Mouse (Mus musculus) lung, embryonic 14.5 days (tissue): ENCODE measurements around the gene Mthfsd. TPM values are rescaled to one million over a fixed set of nuclear protein-coding genes. Genes with fewer than 3 reads are reported as not detected.

Experiments
- ATAC-seq: fragments of 200-750 bp; cut with Nextera tagmentation; 2 replicates; pipeline ENCODE4 v1.8.0; 2017; ENCODE audit warnings: mild to moderate bottlenecking, moderate TSS enrichment, moderate library complexity; ENCODE audit not compliant: insufficient read depth
- DNase-seq: peaks from one replicate; pipeline ENCODE4 v3.0.0-alpha.2; 2015
- H3K27ac ChIP-seq: fragments of 300-500 bp; sonication (generic); 2 replicates; pipeline ENCODE4 v1.5.1; 2014; ENCODE audit warnings: low read depth, mild to moderate bottlenecking, moderate library complexity
- H3K27me3 ChIP-seq: fragments of 300-500 bp; sonication (generic); 2 replicates; pipeline ENCODE4 v1.6.1; 2014; ENCODE audit warnings: low read length, control low read depth; ENCODE audit not compliant: insufficient read depth
- H3K36me3 ChIP-seq: fragments of 300-500 bp; sonication (generic); 2 replicates; pipeline ENCODE4 v1.6.1; 2014; ENCODE audit warnings: control low read depth; ENCODE audit not compliant: insufficient read depth
- H3K4me1 ChIP-seq: fragments of 300-500 bp; sonication (generic); 2 replicates; pipeline ENCODE4 v1.6.1; 2014; ENCODE audit warnings: antibody characterized with exemption, control low read depth; ENCODE audit not compliant: insufficient read depth
- H3K4me2 ChIP-seq: fragments of 300-500 bp; sonication (generic); 2 replicates; pipeline ENCODE4 v1.6.1; 2014; ENCODE audit warnings: mild to moderate bottlenecking
- H3K4me3 ChIP-seq: fragments of 300-500 bp; sonication (generic); 2 replicates; pipeline ENCODE4 v1.5.1; 2014; ENCODE audit warnings: low read depth, low read length
- H3K9ac ChIP-seq: fragments of 300-500 bp; sonication (generic); 2 replicates; pipeline ENCODE4 v1.6.1; 2014
- H3K9me3 ChIP-seq: fragments of 300-500 bp; sonication (generic); 2 replicates; pipeline ENCODE4 v1.6.1; 2016; ENCODE audit warnings: low read depth, low read length, control low read depth
- CTCF ChIP-seq: IDR thresholded peaks from 2 replicates; pipeline ENCODE4 v1.5.1; 2016; ENCODE audit warnings: antibody characterized with exemption, low read depth
- WGBS: fragments of 180-500 bp; shearing (Covaris S2); extraction: QIAGEN DNeasy Blood & Tissue Kit; methylation state at CpG from one replicate; pipeline ENCODE4 v1.1.7; 2014; 5-methylcytosine and 5-hydroxymethylcytosine counted together
- polyA plus RNA-seq: library from polyadenylated mRNA; unstranded; fragments of >200 nt; fragmentation: Nextera tagmentation; extraction: Ambion mirVana; gene quantifications from 2 replicates; pipeline ENCODE4 v1.2.1, GENCODE M21; 2014

The Mthfsd gene
- polyA plus RNA-seq, 1 experiment from 2014 or later: 63.1 TPM

- H3K27me3 ChIP-seq: peaks cover 80% of the 10 kb centered on the region
- peaks cover 4% of the 10 kb centered on the region; the same call in 1 of the 2 replicates for H3K4me1 ChIP-seq
- H3K9ac ChIP-seq: peak overlapping the region; percentile 87
- H3K4me2 ChIP-seq: peak overlapping the region; percentile 84
- peak overlapping the region; percentile 99 for H3K27ac ChIP-seq
- H3K4me3 ChIP-seq: peak overlapping the region; percentile 76
- TF ChIP-seq CTCF: no peak
- ATAC-seq (no peak), DNase-seq (no peak)
- H3K36me3 ChIP-seq: peaks cover 42% of the 10 kb centered on the region
- no peaks in the 10 kb centered on the region for H3K9me3 ChIP-seq
- WGBS: 2% methylated on average over 30 of the region's 30 CpGs
Observed at GRCm38 (mm10) chr8:121085011-121085410, 23.2 kb downstream of the Mthfsd start.

GRCm38 (mm10) chr8:121084210-121084951 lies 23.8 kb downstream of the Mthfsd start, which contains the start of gene Foxf1:
TSS of gene Foxf1 (plus strand) at chr8:121084386.
- peak within 1 kb of the TSS; percentile 87 for H3K9ac ChIP-seq
- H3K27me3 ChIP-seq: peaks cover 78% of the 10 kb centered on the region
- ATAC-seq: peak; percentile 80
- H3K4me3 ChIP-seq: peak within 1 kb of the TSS; percentile 76
- WGBS: under 1% methylated on average over 81 of the region's 83 CpGs
- H3K9me3 ChIP-seq: no peaks in the 10 kb centered on the region
- peaks cover 35% of the 10 kb centered on the region for H3K36me3 ChIP-seq
- peak within 1 kb of the TSS; percentile 99 for H3K27ac ChIP-seq
- peak within 1 kb of the TSS; percentile 84 for H3K4me2 ChIP-seq
- TF ChIP-seq CTCF: no peak
- H3K4me1 ChIP-seq: peaks cover 4% of the 10 kb centered on the region; the same call in 1 of the 2 replicates
- DNase-seq: peak; percentile 91

- Histone ChIP-seq H3K27me3 (peaks cover 74% of the 10 kb centered on the region), H3K36me3 (peaks cover 30% of the 10 kb centered on the region), H3K9ac (peak overlapping the region; percentile 87), H3K4me3 (peak overlapping the region; percentile 76), H3K9me3 (no peaks in the 10 kb centered on the region), H3K4me1 (no peaks in the 10 kb centered on the region), H3K27ac (peak overlapping the region; percentile 99), H3K4me2 (peak overlapping the region; percentile 84)
- TF ChIP-seq CTCF: no peak
- ATAC-seq (peak; percentile 67), DNase-seq (no peak)
- WGBS: 0% methylated on average over 9 of the region's 27 CpGs
Observed at GRCm38 (mm10) chr8:121083936-121084209, 24.3 kb downstream of the Mthfsd start.

GRCm38 (mm10) chr8:121083093-121083935 lies 24.9 kb downstream of the Mthfsd start:
- no peaks in the 10 kb centered on the region for H3K4me1 ChIP-seq
- peak overlapping the region; percentile 99 for H3K27ac ChIP-seq
- H3K27me3 ChIP-seq: peaks cover 77% of the 10 kb centered on the region
- ATAC-seq (peak; percentile 82), DNase-seq (peak; percentile 91)
- peak overlapping the region; percentile 84 for H3K4me2 ChIP-seq
- under 1% methylated on average over 89 of the region's 89 CpGs for WGBS
- H3K36me3 ChIP-seq: peaks cover 28% of the 10 kb centered on the region
- peak overlapping the region; percentile 76 for H3K4me3 ChIP-seq
- H3K9ac ChIP-seq: peak overlapping the region; percentile 87
- no peaks in the 10 kb centered on the region for H3K9me3 ChIP-seq
- no peak for TF ChIP-seq CTCF

DNA sequence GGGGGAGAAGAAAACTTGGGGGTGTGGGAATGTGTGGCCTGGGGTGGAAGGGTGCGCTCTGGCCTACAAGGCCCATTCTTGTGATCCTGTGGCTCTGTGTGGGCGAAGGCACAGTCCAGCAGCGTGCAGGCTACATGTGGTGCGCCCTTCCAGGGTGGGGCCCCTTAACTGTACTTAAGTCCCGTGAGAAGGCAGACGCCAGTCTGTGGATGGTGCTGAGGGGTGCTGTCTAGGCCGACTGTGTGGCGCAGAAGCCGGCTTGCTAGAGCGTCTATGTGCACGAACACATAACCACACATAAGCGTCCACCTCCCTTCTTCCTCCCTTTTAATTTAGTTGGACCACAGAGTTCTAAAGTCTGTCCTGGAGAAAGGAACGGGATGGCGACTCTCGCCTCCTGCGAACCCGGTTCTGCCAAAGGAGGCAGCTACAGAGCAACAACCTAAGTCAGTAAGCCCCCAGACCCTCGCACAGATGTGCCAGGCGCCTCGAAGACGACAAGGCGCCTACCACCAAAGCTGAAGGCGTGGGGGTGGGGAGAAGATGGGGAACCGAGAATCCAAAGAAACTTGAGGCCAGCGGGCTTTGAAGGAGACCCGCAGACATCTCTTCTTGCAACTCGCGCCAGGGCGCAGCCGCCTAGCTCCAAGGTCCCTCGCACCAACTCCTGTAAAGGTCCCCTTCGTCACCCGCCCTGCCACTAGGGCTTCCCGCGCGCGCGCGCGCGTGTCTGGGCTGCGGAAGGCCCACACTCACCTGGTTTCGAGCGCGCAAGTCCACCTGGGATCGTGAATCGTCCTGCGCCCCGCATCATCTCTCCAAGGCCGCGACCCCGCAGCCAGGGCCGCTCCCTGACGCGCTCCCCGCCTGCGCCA lies 25.7 kb downstream of the Mthfsd start:
- Histone ChIP-seq H3K4me2 (peak overlapping the region; percentile 84), H3K4me3 (peak overlapping the region; percentile 76), H3K9me3 (no peaks in the 10 kb centered on the region), H3K4me1 (no peaks in the 10 kb centered on the region), H3K27ac (peak overlapping the region; percentile 99), H3K9ac (peak overlapping the region; percentile 87), H3K36me3 (peaks cover 30% of the 10 kb centered on the region), H3K27me3 (peaks cover 85% of the 10 kb centered on the region)
- WGBS: 2% methylated on average over 57 of the region's 57 CpGs
- TF ChIP-seq CTCF: no peak
- DNase-seq (peak; percentile 62), ATAC-seq (no peak)

DNA sequence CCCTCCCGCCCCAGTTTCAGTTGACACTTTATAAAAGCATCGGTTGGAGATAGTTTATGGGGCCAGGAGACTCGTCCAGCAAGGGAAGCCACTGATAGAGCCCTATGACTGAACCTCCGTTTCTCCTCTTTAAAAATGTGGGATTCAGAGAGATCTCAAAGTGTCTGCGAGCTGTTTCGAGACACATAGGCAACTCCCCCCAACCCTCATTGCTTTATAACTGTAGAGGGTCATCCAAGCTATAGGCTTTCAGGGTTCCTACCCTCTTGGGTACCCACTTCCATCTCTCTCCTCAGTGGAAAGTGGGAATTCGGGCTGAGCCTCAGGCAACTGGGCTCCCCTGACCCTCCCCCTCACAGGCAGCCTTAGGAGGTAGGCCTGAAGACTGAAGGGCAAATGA lies 26.8 kb downstream of the Mthfsd start:
- H3K4me1 ChIP-seq: no peaks in the 10 kb centered on the region
- H3K9ac ChIP-seq: peak overlapping the region; percentile 87
- WGBS: 3% methylated on average over 7 of the region's 7 CpGs
- peak overlapping the region; percentile 84 for H3K4me2 ChIP-seq
- peaks cover 27% of the 10 kb centered on the region for H3K36me3 ChIP-seq
- peak overlapping the region; percentile 76 for H3K4me3 ChIP-seq
- no peak for DNase-seq
- peaks cover 82% of the 10 kb centered on the region for H3K27me3 ChIP-seq
- peak overlapping the region; percentile 99 for H3K27ac ChIP-seq
- no peak for ATAC-seq
- H3K9me3 ChIP-seq: no peaks in the 10 kb centered on the region
- TF ChIP-seq CTCF: no peak
